Mouse (Mus musculus): ENCODE measurements at regions not wholly inside any gene's neighbourhood (a gene's known extent, or its start where the extent isn't known, plus 50 kb on each side); places are given as distances from the start of the nearest gene placed in this dataset.

DNA sequence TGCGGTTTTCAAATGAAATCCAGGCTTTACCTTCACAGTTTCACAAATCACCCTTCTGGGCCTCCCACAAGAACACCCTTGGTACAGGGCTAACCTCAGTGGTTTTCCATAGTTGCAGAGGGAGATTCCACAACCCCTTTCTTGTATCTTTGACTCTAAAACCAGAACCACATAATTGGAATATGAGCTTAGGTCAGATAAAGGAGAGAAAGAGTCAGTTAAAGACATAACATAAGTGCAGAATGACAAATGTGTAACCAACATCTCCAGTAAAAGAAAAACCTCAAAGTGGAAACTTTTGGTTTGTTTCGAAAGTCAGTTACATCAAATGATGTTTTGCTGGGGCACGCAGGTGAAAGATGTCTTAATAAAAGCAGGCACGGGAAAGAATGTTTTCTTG is 75.3 kb upstream of the Supt20 start:
- Histone ChIP-seq H3K27ac (no peak overlapping the region), H3K4me3 (ENCODE audit: insufficient read depth in 1 of 2, low read depth in 2 of 2, low read length in 2 of 2) (no peak overlapping the region), H3K9me3 (ENCODE audit: control insufficient read depth, low read length) (no peaks in the 10 kb centered on the region), H3K27me3 (ENCODE audit: control insufficient read depth, insufficient read depth, low read length) (no peaks in the 10 kb centered on the region), H3K4me1 (replicated peaks; ENCODE audit: control insufficient read depth in 2 of 2, insufficient read depth in 2 of 2, low read length in 1 of 2) (no peaks in the 10 kb centered on the region), H3K36me3 (replicated peaks; ENCODE audit: control insufficient read depth, insufficient read depth, low read depth) (no peaks in the 10 kb centered on the region), H3K9ac (replicated peaks) (no peak overlapping the region), H3K4me2 (ENCODE audit: low read depth) (no peak overlapping the region)
- DNase-seq (ENCODE audit: low read depth in 3 of 3, low spot score in 3 of 3) (no peak), ATAC-seq (ENCODE audit: insufficient read depth) (no peak)
- TF ChIP-seq EP300 (IDR thresholded peaks at IDR 0.05; ENCODE audit: low read depth) (no peak), CTCF (IDR thresholded peaks at IDR 0.05; ENCODE audit: low read depth) (no peak)
- WGBS (ENCODE audit: insufficient replicate concordance) = 61% methylated on average over 4 of the region's 4 CpGs

DNA sequence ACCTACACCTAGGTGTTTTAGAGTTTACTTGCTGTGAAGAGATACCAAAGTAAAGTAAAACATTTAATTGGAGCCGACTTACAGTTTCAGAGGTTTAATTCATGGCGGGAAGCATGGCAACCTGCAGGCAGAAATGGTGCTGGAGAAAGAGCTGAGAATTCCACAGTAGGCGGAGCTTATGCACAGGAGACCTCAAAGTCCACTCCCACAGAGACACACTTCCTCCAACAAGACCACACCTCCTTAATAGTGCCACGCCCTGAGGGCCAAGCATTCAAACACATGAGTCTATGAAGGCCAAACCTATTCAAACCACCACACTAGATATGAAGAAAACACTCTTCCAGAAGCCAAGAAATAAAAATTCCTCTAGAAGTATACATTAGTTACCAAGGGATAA is 74.3 kb upstream of the Supt20 start:
- ATAC-seq (ENCODE audit: insufficient read depth) = no peak
- no peak for DNase-seq (ENCODE audit: low read depth in 3 of 3, low spot score in 3 of 3)
- 61% methylated on average over 4 of the region's 4 CpGs for WGBS (ENCODE audit: insufficient replicate concordance)
- H3K4me3 ChIP-seq (ENCODE audit: insufficient read depth in 1 of 2, low read depth in 2 of 2, low read length in 2 of 2) = no peak overlapping the region
- no peaks in the 10 kb centered on the region for H3K4me1 ChIP-seq (replicated peaks; ENCODE audit: control insufficient read depth in 2 of 2, insufficient read depth in 2 of 2, low read length in 1 of 2)
- no peak overlapping the region for H3K4me2 ChIP-seq (ENCODE audit: low read depth)
- TF ChIP-seq EP300 (IDR thresholded peaks at IDR 0.05; ENCODE audit: low read depth) (no peak), CTCF (IDR thresholded peaks at IDR 0.05; ENCODE audit: low read depth) (no peak)
- no peaks in the 10 kb centered on the region for H3K9me3 ChIP-seq (ENCODE audit: control insufficient read depth, low read length)
- no peak overlapping the region for H3K27ac ChIP-seq
- no peaks in the 10 kb centered on the region for H3K27me3 ChIP-seq (ENCODE audit: control insufficient read depth, insufficient read depth, low read length)
- H3K36me3 ChIP-seq (replicated peaks; ENCODE audit: control insufficient read depth, insufficient read depth, low read depth) = no peaks in the 10 kb centered on the region
- no peak overlapping the region for H3K9ac ChIP-seq (replicated peaks)

- Histone ChIP-seq H3K4me1 (replicated peaks; ENCODE audit: control insufficient read depth in 2 of 2, insufficient read depth in 2 of 2, low read length in 1 of 2) (no peaks in the 10 kb centered on the region), H3K9me3 (ENCODE audit: control insufficient read depth, low read length) (no peaks in the 10 kb centered on the region), H3K4me3 (ENCODE audit: insufficient read depth in 1 of 2, low read depth in 2 of 2, low read length in 2 of 2) (no peak overlapping the region), H3K36me3 (replicated peaks; ENCODE audit: control insufficient read depth, insufficient read depth, low read depth) (no peaks in the 10 kb centered on the region), H3K27ac (no peak overlapping the region), H3K27me3 (ENCODE audit: control insufficient read depth, insufficient read depth, low read length) (no peaks in the 10 kb centered on the region), H3K4me2 (ENCODE audit: low read depth) (no peak overlapping the region), H3K9ac (replicated peaks) (no peak overlapping the region)
- DNase-seq (ENCODE audit: low read depth in 3 of 3, low spot score in 3 of 3) = no peak
- no peak for ATAC-seq (ENCODE audit: insufficient read depth)
- 64% methylated on average over 7 of the region's 7 CpGs for WGBS (ENCODE audit: insufficient replicate concordance)
- no peak for TF ChIP-seq CTCF (IDR thresholded peaks at IDR 0.05; ENCODE audit: low read depth)
- no peak for TF ChIP-seq EP300 (IDR thresholded peaks at IDR 0.05; ENCODE audit: low read depth)
These were observed 62.4 kb upstream of the Supt20 start for GRCm38 (mm10) chr3:54630254-54630653.

GRCm38 (mm10) chr3:54632731-54633130 is 59.9 kb upstream of the Supt20 start:
- H3K27ac ChIP-seq = no peak overlapping the region
- no peak for TF ChIP-seq EP300 (IDR thresholded peaks at IDR 0.05; ENCODE audit: low read depth)
- TF ChIP-seq CTCF (IDR thresholded peaks at IDR 0.05; ENCODE audit: low read depth) = no peak
- H3K4me1 ChIP-seq (replicated peaks; ENCODE audit: control insufficient read depth in 2 of 2, insufficient read depth in 2 of 2, low read length in 1 of 2) = no peaks in the 10 kb centered on the region
- ATAC-seq (ENCODE audit: insufficient read depth) (no peak), DNase-seq (ENCODE audit: low read depth in 3 of 3, low spot score in 3 of 3) (no peak)
- WGBS (ENCODE audit: insufficient replicate concordance) = 86% methylated on average over 13 of the region's 13 CpGs
- H3K9me3 ChIP-seq (ENCODE audit: control insufficient read depth, low read length) = no peaks in the 10 kb centered on the region
- H3K4me3 ChIP-seq (ENCODE audit: insufficient read depth in 1 of 2, low read depth in 2 of 2, low read length in 2 of 2) = no peak overlapping the region
- H3K9ac ChIP-seq (replicated peaks) = no peak overlapping the region
- H3K4me2 ChIP-seq (ENCODE audit: low read depth) = no peak overlapping the region
- H3K36me3 ChIP-seq (replicated peaks; ENCODE audit: control insufficient read depth, insufficient read depth, low read depth) = no peaks in the 10 kb centered on the region
- no peaks in the 10 kb centered on the region for H3K27me3 ChIP-seq (ENCODE audit: control insufficient read depth, insufficient read depth, low read length)

DNA sequence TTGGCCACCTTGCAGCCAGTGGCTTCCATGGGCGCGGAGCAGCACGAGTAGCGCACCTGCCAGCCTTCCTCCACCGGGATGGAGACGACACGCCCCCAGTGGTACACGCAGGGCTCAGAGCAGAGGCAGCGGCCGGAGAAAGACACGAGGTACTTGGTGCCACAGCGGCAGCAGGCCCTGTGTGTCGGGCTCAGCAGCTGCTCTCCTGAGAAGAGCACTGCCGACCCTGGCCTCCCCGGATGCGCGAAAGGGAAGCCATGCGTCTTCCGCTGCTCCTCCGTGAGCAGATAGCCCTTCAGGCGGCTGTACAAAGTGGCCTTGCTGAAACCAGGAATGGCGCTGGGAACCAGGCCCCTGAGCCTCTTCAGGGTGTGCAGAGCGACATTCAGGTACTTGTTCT is 59.2 kb upstream of the Supt20 start:
- ATAC-seq (ENCODE audit: insufficient read depth) (no peak), DNase-seq (ENCODE audit: low read depth in 3 of 3, low spot score in 3 of 3) (no peak)
- Histone ChIP-seq H3K27me3 (ENCODE audit: control insufficient read depth, insufficient read depth, low read length) (no peaks in the 10 kb centered on the region), H3K36me3 (replicated peaks; ENCODE audit: control insufficient read depth, insufficient read depth, low read depth) (no peaks in the 10 kb centered on the region), H3K27ac (no peak overlapping the region), H3K4me2 (ENCODE audit: low read depth) (no peak overlapping the region), H3K9ac (replicated peaks) (no peak overlapping the region), H3K4me1 (replicated peaks; ENCODE audit: control insufficient read depth in 2 of 2, insufficient read depth in 2 of 2, low read length in 1 of 2) (no peaks in the 10 kb centered on the region), H3K9me3 (ENCODE audit: control insufficient read depth, low read length) (no peaks in the 10 kb centered on the region), H3K4me3 (ENCODE audit: insufficient read depth in 1 of 2, low read depth in 2 of 2, low read length in 2 of 2) (no peak overlapping the region)
- no peak for TF ChIP-seq EP300 (IDR thresholded peaks at IDR 0.05; ENCODE audit: low read depth)
- no peak for TF ChIP-seq CTCF (IDR thresholded peaks at IDR 0.05; ENCODE audit: low read depth)
- WGBS (ENCODE audit: insufficient replicate concordance) = 82% methylated on average over 23 of the region's 23 CpGs

Data from liver, embryonic 14.5 days (tissue).